22 mouse cellular contexts compared by ENCODE assay signal in the genomic region with DNA sequence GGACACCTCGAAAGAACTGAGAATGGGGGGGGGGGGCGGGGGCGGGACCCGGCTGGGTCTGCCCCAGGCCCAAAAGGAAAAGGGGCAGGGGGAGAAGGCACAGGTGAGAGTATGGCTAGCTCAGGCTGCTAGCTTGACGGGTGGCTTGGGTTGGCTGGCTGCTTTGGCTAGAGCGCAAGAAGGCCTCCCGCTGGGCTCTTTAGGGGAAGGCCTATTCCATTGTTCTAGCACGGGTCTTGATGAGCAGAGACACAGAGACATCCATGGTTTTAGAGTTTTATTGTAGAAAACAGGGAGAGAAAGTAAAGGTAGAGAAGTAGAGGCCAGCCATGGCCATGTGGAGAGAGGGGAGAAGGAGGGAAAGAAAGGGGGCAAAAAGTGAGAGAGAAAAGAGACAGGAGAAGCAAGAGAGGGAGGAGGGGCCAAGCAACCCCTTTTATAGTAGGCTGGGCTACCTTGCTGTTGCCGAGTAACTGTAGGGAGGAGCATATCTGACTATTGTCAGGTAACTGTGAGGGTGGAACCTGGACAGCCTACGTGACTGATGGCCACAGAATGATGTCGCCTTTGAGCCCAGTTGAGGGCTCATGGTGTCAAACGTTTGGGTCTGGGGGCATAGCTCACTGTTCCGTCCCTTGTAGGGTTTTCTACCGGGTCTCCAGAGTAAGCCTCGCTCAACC.
"Had no signal": no experiment of that assay in that cellular context is flagged by ENCODE, and none has a peak within 500 bp of the region (broad histone marks: within the 10 kb centered on the region; RNA-seq: fewer than 3 reads in every experiment).

No protein-coding gene starts in this region.

- H3K27me3 ChIP-seq: heart, embryonic 12.5 days; hindbrain, embryonic 13.5 days; hindbrain, embryonic 15.5 days; kidney, embryonic 15.5 days; limb, embryonic 12.5 days; liver, embryonic 12.5 days had no signal

- H3K4me3 ChIP-seq: heart, embryonic 10.5 days; heart, embryonic 12.5 days; hindbrain, embryonic 13.5 days; hindbrain, embryonic 15.5 days; kidney, embryonic 15.5 days; layer of hippocampus, adult 2 months; left cerebral cortex, adult 2 months; limb, embryonic 10.5 days; limb, embryonic 12.5 days; liver, embryonic 12.5 days had no signal

- DNase-seq: gastrocnemius, postnatal 14 days; gastrocnemius, postnatal 36 days; heart, adult 18-20 months; heart, postnatal 10 days; heart, postnatal 36 days; kidney, adult 11 months; kidney, adult 2 months; kidney, adult 9 months; kidney, postnatal 14 days; kidney, postnatal 36 days had no signal

- H3K4me1 ChIP-seq: heart, embryonic 10.5 days; hindbrain, embryonic 13.5 days; hindbrain, embryonic 15.5 days; kidney, embryonic 15.5 days; limb, embryonic 10.5 days; limb, embryonic 12.5 days; liver, embryonic 12.5 days had no signal

- H3K27ac ChIP-seq: heart, embryonic 10.5 days; hindbrain, embryonic 13.5 days; hindbrain, embryonic 15.5 days; hindbrain, postnatal 0 days; kidney, embryonic 15.5 days; kidney, postnatal 0 days; layer of hippocampus, adult 2 months; left cerebral cortex, adult 2 months; limb, embryonic 10.5 days; limb, embryonic 12.5 days; liver, embryonic 12.5 days had no signal

- H3K36me3 ChIP-seq: heart, embryonic 10.5 days; heart, embryonic 12.5 days; hindbrain, embryonic 13.5 days; hindbrain, embryonic 15.5 days; kidney, embryonic 15.5 days; limb, embryonic 10.5 days; limb, embryonic 12.5 days; liver, embryonic 12.5 days had no signal
